Mouse (Mus musculus): Measurements from ENCODE around the gene Rfc2. TPM values are rescaled to one million over a fixed set of nuclear protein-coding genes. Genes with fewer than 3 reads are reported as not detected.

The Rfc2 gene
- polyA plus RNA-seq, 1 experiment from 2014 or later: 81.5 TPM

- Histone ChIP-seq H3K27ac (replicated peaks) (no peak overlapping the region), H3K27me3 (ENCODE audit: control insufficient read depth, insufficient read depth, low read length) (no peaks in the 10 kb centered on the region), H3K4me1 (replicated peaks; ENCODE audit: control insufficient read depth, insufficient read depth) (no peaks in the 10 kb centered on the region), H3K9me3 (ENCODE audit: control insufficient read depth, low read length) (no peaks in the 10 kb centered on the region), H3K36me3 (ENCODE audit: control insufficient read depth, insufficient read depth, low read length) (peaks cover 17% of the 10 kb centered on the region; the same call in 1 of the 2 replicates), H3K4me2 (replicated peaks; ENCODE audit: low read depth) (no peak overlapping the region), H3K9ac (ENCODE audit: low read length) (no peak overlapping the region), H3K4me3 (ENCODE audit: low read depth, low read length) (no peak overlapping the region)
- no peak for TF ChIP-seq CTCF (IDR thresholded peaks at IDR 0.05; ENCODE audit: low read depth)
- TF ChIP-seq EP300 (optimal IDR thresholded peaks at IDR 0.05): no peak
- DNase-seq (ENCODE audit: low spot score) (peak; percentile 47), ATAC-seq (ENCODE audit: low FRiP score, low TSS enrichment) (peak; percentile 85)
- WGBS: 44% methylated on average over 4 of the region's 4 CpGs
These were observed 48.3 kb downstream of the Rfc2 start for GRCm38 (mm10) chr5:134629508-134629907.

DNA sequence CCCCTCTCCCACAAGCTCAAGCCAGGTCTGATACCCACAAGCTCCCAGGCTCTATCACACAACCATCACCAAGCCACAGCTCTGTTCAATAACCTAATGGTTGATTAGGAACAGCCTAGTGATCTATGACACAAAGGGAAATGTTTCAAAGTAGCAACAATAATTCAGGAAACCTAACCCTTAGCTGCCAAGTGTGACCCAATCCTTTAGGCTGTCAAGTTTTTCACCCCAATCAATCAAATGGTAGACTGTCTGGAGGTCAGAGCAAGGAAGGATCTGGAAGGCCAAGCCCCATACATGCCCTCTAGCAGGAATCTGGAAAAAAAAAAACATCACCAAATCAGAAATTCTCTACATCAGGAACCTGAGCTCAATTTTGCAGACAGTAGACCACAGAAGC lies 49.7 kb downstream of the Rfc2 start:
- Histone ChIP-seq H3K27me3 (ENCODE audit: control insufficient read depth, insufficient read depth, low read length) (no peaks in the 10 kb centered on the region), H3K9ac (ENCODE audit: low read length) (no peak overlapping the region), H3K9me3 (ENCODE audit: control insufficient read depth, low read length) (no peaks in the 10 kb centered on the region), H3K36me3 (ENCODE audit: control insufficient read depth, insufficient read depth, low read length) (peaks cover 9% of the 10 kb centered on the region; the same call in 1 of the 2 replicates), H3K4me1 (replicated peaks; ENCODE audit: control insufficient read depth, insufficient read depth) (no peaks in the 10 kb centered on the region), H3K4me3 (ENCODE audit: low read depth, low read length) (no peak overlapping the region), H3K4me2 (replicated peaks; ENCODE audit: low read depth) (no peak overlapping the region), H3K27ac (replicated peaks) (no peak overlapping the region)
- DNase-seq (ENCODE audit: low spot score): no peak
- no peak for TF ChIP-seq EP300 (optimal IDR thresholded peaks at IDR 0.05)
- ATAC-seq (ENCODE audit: low FRiP score, low TSS enrichment): no peak

GRCm38 (mm10) chr5:134632841-134633240 lies 51.7 kb downstream of the Rfc2 start:
- no peak overlapping the region for H3K4me3 ChIP-seq (ENCODE audit: low read depth, low read length)
- H3K9me3 ChIP-seq (ENCODE audit: control insufficient read depth, low read length): no peaks in the 10 kb centered on the region
- WGBS: 59% methylated on average over 2 of the region's 2 CpGs
- no peak overlapping the region for H3K4me2 ChIP-seq (replicated peaks; ENCODE audit: low read depth)
- DNase-seq (ENCODE audit: low spot score) (no peak), ATAC-seq (ENCODE audit: low FRiP score, low TSS enrichment) (no peak)
- no peak overlapping the region for H3K27ac ChIP-seq (replicated peaks)
- TF ChIP-seq CTCF (IDR thresholded peaks at IDR 0.05; ENCODE audit: low read depth) (no peak), EP300 (optimal IDR thresholded peaks at IDR 0.05) (no peak)
- no peaks in the 10 kb centered on the region for H3K4me1 ChIP-seq (replicated peaks; ENCODE audit: control insufficient read depth, insufficient read depth)
- peaks cover 8% of the 10 kb centered on the region; the same call in 1 of the 2 replicates for H3K36me3 ChIP-seq (ENCODE audit: control insufficient read depth, insufficient read depth, low read length)
- H3K9ac ChIP-seq (ENCODE audit: low read length): no peak overlapping the region
- no peaks in the 10 kb centered on the region for H3K27me3 ChIP-seq (ENCODE audit: control insufficient read depth, insufficient read depth, low read length)

- TF ChIP-seq EP300 (optimal IDR thresholded peaks at IDR 0.05) (no peak), CTCF (IDR thresholded peaks at IDR 0.05; ENCODE audit: low read depth) (no peak)
These were observed 56.7 kb downstream of the Rfc2 start for GRCm38 (mm10) chr5:134637820-134638367.

GRCm38 (mm10) chr5:134638461-134639268 lies 57.5 kb downstream of the Rfc2 start:
- ATAC-seq (ENCODE audit: low FRiP score, low TSS enrichment) (peak; percentile 17; the same call in 1 of the 2 replicates), DNase-seq (ENCODE audit: low spot score) (no peak)
- Histone ChIP-seq H3K4me2 (replicated peaks; ENCODE audit: low read depth) (peak overlapping the region; percentile 75), H3K9ac (ENCODE audit: low read length) (peak overlapping the region; percentile 99), H3K27me3 (ENCODE audit: control insufficient read depth, insufficient read depth, low read length) (no peaks in the 10 kb centered on the region), H3K36me3 (ENCODE audit: control insufficient read depth, insufficient read depth, low read length) (peaks cover 4% of the 10 kb centered on the region; the same call in 1 of the 2 replicates), H3K9me3 (ENCODE audit: control insufficient read depth, low read length) (no peaks in the 10 kb centered on the region), H3K4me3 (ENCODE audit: low read depth, low read length) (peak overlapping the region; percentile 98), H3K27ac (replicated peaks) (peak overlapping the region; percentile 98), H3K4me1 (replicated peaks; ENCODE audit: control insufficient read depth, insufficient read depth) (no peaks in the 10 kb centered on the region)
- no peak for TF ChIP-seq EP300 (optimal IDR thresholded peaks at IDR 0.05)
- TF ChIP-seq CTCF (IDR thresholded peaks at IDR 0.05; ENCODE audit: low read depth): no peak
- WGBS: under 1% methylated on average over 81 of the region's 85 CpGs

More at GRCm38 (mm10) chr5:134637820-134638367, 56.7 kb downstream of the Rfc2 start:
- peak overlapping the region; percentile 98 for H3K27ac ChIP-seq (replicated peaks)
- H3K9me3 ChIP-seq (ENCODE audit: control insufficient read depth, low read length): no peaks in the 10 kb centered on the region
- peaks cover 4% of the 10 kb centered on the region; the same call in 1 of the 2 replicates for H3K36me3 ChIP-seq (ENCODE audit: control insufficient read depth, insufficient read depth, low read length)
- WGBS: 8% methylated on average over 5 of the region's 5 CpGs
- no peak for ATAC-seq (ENCODE audit: low FRiP score, low TSS enrichment)
- no peak for DNase-seq (ENCODE audit: low spot score)
- peak overlapping the region; percentile 99 for H3K9ac ChIP-seq (ENCODE audit: low read length)
- H3K4me1 ChIP-seq (replicated peaks; ENCODE audit: control insufficient read depth, insufficient read depth): no peaks in the 10 kb centered on the region
- peak overlapping the region; percentile 98 for H3K4me3 ChIP-seq (ENCODE audit: low read depth, low read length)
- H3K4me2 ChIP-seq (replicated peaks; ENCODE audit: low read depth): peak overlapping the region; percentile 75
- no peaks in the 10 kb centered on the region for H3K27me3 ChIP-seq (ENCODE audit: control insufficient read depth, insufficient read depth, low read length)

GRCm38 (mm10) chr5:134639269-134639682 lies 58.1 kb downstream of the Rfc2 start, which contains the start of gene Eif4h:
TSS of gene Eif4h (minus strand) at chr5:134639490.
- DNase-seq (ENCODE audit: low spot score): peak; percentile 98
- peak; percentile 92 for ATAC-seq (ENCODE audit: low FRiP score, low TSS enrichment)
- H3K27ac ChIP-seq (replicated peaks): peak within 1 kb of the TSS; percentile 98
- H3K4me2 ChIP-seq (replicated peaks; ENCODE audit: low read depth): peak within 1 kb of the TSS; percentile 75
- no peaks in the 10 kb centered on the region for H3K4me1 ChIP-seq (replicated peaks; ENCODE audit: control insufficient read depth, insufficient read depth)
- H3K36me3 ChIP-seq (ENCODE audit: control insufficient read depth, insufficient read depth, low read length): peaks cover 4% of the 10 kb centered on the region; the same call in 1 of the 2 replicates
- peak within 1 kb of the TSS; percentile 99 for H3K9ac ChIP-seq (ENCODE audit: low read length)
- TF ChIP-seq EP300 (optimal IDR thresholded peaks at IDR 0.05) (no peak), CTCF (IDR thresholded peaks at IDR 0.05; ENCODE audit: low read depth) (no peak)
- H3K4me3 ChIP-seq (ENCODE audit: low read depth, low read length): peak within 1 kb of the TSS; percentile 98
- no peaks in the 10 kb centered on the region for H3K9me3 ChIP-seq (ENCODE audit: control insufficient read depth, low read length)
- H3K27me3 ChIP-seq (ENCODE audit: control insufficient read depth, insufficient read depth, low read length): no peaks in the 10 kb centered on the region
- 0% methylated on average over 36 of the region's 52 CpGs for WGBS

Measured in stomach, postnatal 0 days (tissue).